Comparison of ENCODE assay signal across 8 mouse cellular contexts in genomic region chr7:28277615-28278278, GRCm38 (mm10). TPM values are rescaled to one million over a fixed set of nuclear protein-coding genes. Genes with fewer than 3 reads are reported as not detected.
DNase-seq lines count a peak whose midpoint lies in the region; ATAC-seq lines count a peak whose summit lies in the region.

Eid2b (plus strand) TSS chr7:28277739.

- peak; percentile 78 for ATAC-seq in hindbrain, embryonic 14.5 days (ENCODE audit: low FRiP score)

- peak within 1 kb of the TSS; percentile 73 for H3K4me3 ChIP-seq in hindbrain, embryonic 14.5 days (replicated peaks; ENCODE audit: low read length)

- H3K9me3 ChIP-seq in hindbrain, embryonic 14.5 days (ENCODE audit: control insufficient read depth, low read length): no peaks in the 10 kb centered on the region

- peaks cover 12% of the 10 kb centered on the region for H3K36me3 ChIP-seq in hindbrain, embryonic 14.5 days (replicated peaks; ENCODE audit: control insufficient read depth, insufficient read depth)

- H3K9ac ChIP-seq in hindbrain, embryonic 14.5 days: peak within 1 kb of the TSS; percentile 93

- peak within 1 kb of the TSS; percentile 87 for H3K4me2 ChIP-seq in hindbrain, embryonic 14.5 days (replicated peaks)

- peak; percentile 94 for DNase-seq in T-cell, adult 2 months (ENCODE audit: low spot score)
- DNase-seq in cerebellum, postnatal 36 days: peak; percentile 98 to 99
- peak; percentile 96 to 97 for DNase-seq in frontal cortex, postnatal 25 days (ENCODE audit: low spot score in 2 of 2)
- DNase-seq in hindbrain, embryonic 14.5 days (ENCODE audit: low spot score): peak; percentile 98
- peak; percentile 99 for DNase-seq in layer of hippocampus, postnatal 25 days (ENCODE audit: extremely low spot score in 1 of 2, low spot score in 1 of 2)
- DNase-seq in lung, postnatal 14 days: peak; percentile 97
- DNase-seq in retina, adult 2 months (ENCODE audit: low read depth, low spot score): peak; percentile 89
- DNase-seq in thymus, postnatal 25 days: peak; percentile 95

- 2% methylated on average over 62 of the region's 68 CpGs for WGBS in hindbrain, embryonic 14.5 days

- H3K27ac ChIP-seq in hindbrain, embryonic 14.5 days: peak within 1 kb of the TSS; percentile 87

- H3K27me3 ChIP-seq in hindbrain, embryonic 14.5 days (ENCODE audit: control insufficient read depth, insufficient read depth, low read length): no peaks in the 10 kb centered on the region

- H3K4me1 ChIP-seq in hindbrain, embryonic 14.5 days (replicated peaks; ENCODE audit: control insufficient read depth, insufficient read depth, low read length): peaks cover 18% of the 10 kb centered on the region

RNA-seq across cellular contexts. Expression of gene Eid2b, which starts in this region (rescaled TPM):
- 33.8 and 35.2 TPM in 2 replicates for polyA plus RNA-seq in hindbrain, embryonic 14.5 days (2014; fragmentation: Nextera tagmentation; extraction: Ambion mirVana)
- total RNA-seq in layer of hippocampus, postnatal 25 days (2021): 10 to 100 TPM; 35.6 to 39.2 TPM

Comparison
In these comparisons a context has a peak if more than half of its experiments do, and no peak if none do; other contexts are left out.
1. Peak in every context shown above with its lines: DNase-seq, ATAC-seq, H3K4me3 ChIP-seq and H3K27ac ChIP-seq.